Mouse (Mus musculus) embryonic facial prominence, embryonic 14.5 days (tissue): ENCODE measurements around the gene Fbxl19. TPM values are rescaled to one million over a fixed set of nuclear protein-coding genes. Genes with fewer than 3 reads are reported as not detected.
A peak's percentile ranks its signal among the peaks of the same experiment; 100 is the strongest.

Source experiments
- ATAC-seq: fragments of 200-750 bp; cut with Nextera tagmentation; 2 replicates; pipeline ENCODE4 v1.8.0; 2017; ENCODE audit warnings: low read depth, moderate number of reproducible peaks, moderate TSS enrichment
- DNase-seq: peaks from one replicate; pipeline ENCODE4 v3.0.0-alpha.2; 2015; ENCODE audit warnings: low spot score
- H3K27ac ChIP-seq: fragments of 300-500 bp; sonication (generic); replicated peaks from 2 replicates; pipeline ENCODE4 v1.5.1; 2014; ENCODE audit warnings: low read depth, mild to moderate bottlenecking, low read length, moderate library complexity
- H3K27me3 ChIP-seq: fragments of 300-500 bp; sonication (generic); replicated peaks from 2 replicates; pipeline ENCODE4 v1.6.1; 2014; ENCODE audit warnings: low read length; ENCODE audit not compliant: control insufficient read depth, insufficient read depth
- H3K36me3 ChIP-seq: fragments of 300-500 bp; sonication (generic); 2 replicates; pipeline ENCODE4 v1.6.1; 2014; ENCODE audit warnings: low read length, mixed read lengths; ENCODE audit not compliant: control insufficient read depth, insufficient read depth
- H3K4me1 ChIP-seq: fragments of 300-500 bp; sonication (generic); 2 replicates; pipeline ENCODE4 v1.6.1; 2014; ENCODE audit warnings: antibody characterized with exemption, low read length; ENCODE audit not compliant: control insufficient read depth, insufficient read depth
- H3K4me2 ChIP-seq: fragments of 300-500 bp; sonication (generic); 2 replicates; pipeline ENCODE4 v1.6.1; 2014; ENCODE audit warnings: low read depth, mild to moderate bottlenecking, low read length, moderate library complexity, mixed read lengths
- H3K4me3 ChIP-seq: fragments of 300-500 bp; sonication (generic); 2 replicates; pipeline ENCODE4 v1.5.1; 2014; ENCODE audit warnings: low read depth, mild to moderate bottlenecking, low read length
- H3K9ac ChIP-seq: fragments of 300-500 bp; sonication (generic); 2 replicates; pipeline ENCODE4 v1.6.1; 2014; ENCODE audit warnings: low read depth, mild to moderate bottlenecking, low read length, moderate library complexity, mixed read lengths
- H3K9me3 ChIP-seq: fragments of 300-500 bp; sonication (generic); 2 replicates; pipeline ENCODE4 v1.6.1; 2016; ENCODE audit warnings: low read length; ENCODE audit not compliant: control insufficient read depth
- WGBS: fragments of 180-500 bp; shearing (Covaris S2); extraction: QIAGEN DNeasy Blood & Tissue Kit; methylation state at CpG from one replicate; pipeline ENCODE4 v1.1.7; 2014; 5-methylcytosine and 5-hydroxymethylcytosine counted together
- polyA plus RNA-seq: library from polyadenylated mRNA; unstranded; fragments of >200 nt; fragmentation: Nextera tagmentation; extraction: Ambion mirVana; gene quantifications from 2 replicates; pipeline ENCODE4 v1.2.1, GENCODE M21; 2014

The Fbxl19 gene
- polyA plus RNA-seq, 1 experiment from 2014 or later: 3.0 TPM

- H3K36me3 ChIP-seq: peaks cover 40% of the 10 kb centered on the region
- H3K27ac ChIP-seq: peak overlapping the region; percentile 75
- under 1% methylated on average over 22 of the region's 62 CpGs for WGBS
- H3K4me2 ChIP-seq: peak overlapping the region; percentile 74
- ATAC-seq: 0 out of 2 replicates have a peak, but pooled peaks have one; percentile 0
- H3K27me3 ChIP-seq: no peaks in the 10 kb centered on the region
- H3K9ac ChIP-seq: peak overlapping the region; percentile 88
- peak overlapping the region; percentile 93 for H3K4me3 ChIP-seq
- DNase-seq: peak; percentile 46
- H3K4me1 ChIP-seq: peaks cover 12% of the 10 kb centered on the region; the same call in 1 of the 2 replicates
- no peaks in the 10 kb centered on the region for H3K9me3 ChIP-seq
Observed at GRCm38 (mm10) chr7:127746494-127747491, 2.5 kb downstream of the Fbxl19 start.

- DNase-seq: no peak
- Histone ChIP-seq H3K27ac (peak overlapping the region; percentile 75), H3K4me2 (peak overlapping the region; percentile 74), H3K36me3 (peaks cover 49% of the 10 kb centered on the region), H3K4me3 (peak overlapping the region; percentile 93), H3K27me3 (no peaks in the 10 kb centered on the region), H3K4me1 (peaks cover 12% of the 10 kb centered on the region; the same call in 1 of the 2 replicates), H3K9ac (peak overlapping the region; percentile 88), H3K9me3 (no peaks in the 10 kb centered on the region)
- 29% methylated on average over 6 of the region's 6 CpGs for WGBS
- ATAC-seq: no peak
Observed at GRCm38 (mm10) chr7:127747559-127748234, 3.4 kb downstream of the Fbxl19 start.

GRCm38 (mm10) chr7:127748235-127748560 lies 3.9 kb downstream of the Fbxl19 start:
- Histone ChIP-seq H3K9me3 (no peaks in the 10 kb centered on the region), H3K36me3 (peaks cover 54% of the 10 kb centered on the region), H3K9ac (no peak overlapping the region), H3K4me2 (peak overlapping the region; percentile 74), H3K4me1 (peaks cover 12% of the 10 kb centered on the region; the same call in 1 of the 2 replicates), H3K4me3 (peak overlapping the region; percentile 93), H3K27ac (no peak overlapping the region), H3K27me3 (no peaks in the 10 kb centered on the region)
- DNase-seq (no peak), ATAC-seq (no peak)
- WGBS: 93% methylated on average over 27 of the region's 28 CpGs

GRCm38 (mm10) chr7:127750131-127751127 lies 6.1 kb downstream of the Fbxl19 start:
- Histone ChIP-seq H3K4me2 (no peak overlapping the region), H3K27ac (no peak overlapping the region), H3K36me3 (peaks cover 75% of the 10 kb centered on the region), H3K4me1 (peaks cover 8% of the 10 kb centered on the region; the same call in 1 of the 2 replicates), H3K27me3 (no peaks in the 10 kb centered on the region), H3K9me3 (no peaks in the 10 kb centered on the region), H3K9ac (no peak overlapping the region), H3K4me3 (no peak overlapping the region)
- ATAC-seq: no peak
- peak; percentile 79 for DNase-seq
- 78% methylated on average over 19 of the region's 19 CpGs for WGBS

GRCm38 (mm10) chr7:127751619-127752018 lies 7.3 kb downstream of the Fbxl19 start:
- ATAC-seq: no peak
- Histone ChIP-seq H3K36me3 (peaks cover 86% of the 10 kb centered on the region), H3K9me3 (no peaks in the 10 kb centered on the region), H3K27me3 (no peaks in the 10 kb centered on the region), H3K4me1 (peaks cover 8% of the 10 kb centered on the region; the same call in 1 of the 2 replicates), H3K27ac (no peak overlapping the region), H3K4me3 (no peak overlapping the region), H3K9ac (0 out of 2 replicates have a peak overlapping the region, but pooled peaks have one; percentile 19), H3K4me2 (no peak overlapping the region)
- 91% methylated on average over 5 of the region's 5 CpGs for WGBS
- no peak for DNase-seq

- Histone ChIP-seq H3K27ac (no peak overlapping the region), H3K9ac (0 out of 2 replicates have a peak overlapping the region, but pooled peaks have one; percentile 19)
- no peak for ATAC-seq
Observed at GRCm38 (mm10) chr7:127752069-127752468, 7.7 kb downstream of the Fbxl19 start.

GRCm38 (mm10) chr7:127753158-127753557 lies 8.8 kb downstream of the Fbxl19 start:
- ATAC-seq: no peak
- peaks cover 98% of the 10 kb centered on the region for H3K36me3 ChIP-seq
- no peaks in the 10 kb centered on the region for H3K4me1 ChIP-seq
- H3K9ac ChIP-seq: no peak overlapping the region
- no peak overlapping the region for H3K4me2 ChIP-seq
- no peak for DNase-seq
- no peaks in the 10 kb centered on the region for H3K27me3 ChIP-seq
- H3K4me3 ChIP-seq: no peak overlapping the region
- no peak overlapping the region for H3K27ac ChIP-seq
- WGBS: 60% methylated on average over 5 of the region's 5 CpGs
- no peaks in the 10 kb centered on the region for H3K9me3 ChIP-seq

More at GRCm38 (mm10) chr7:127752069-127752468, 7.7 kb downstream of the Fbxl19 start:
- peaks cover 8% of the 10 kb centered on the region; the same call in 1 of the 2 replicates for H3K4me1 ChIP-seq
- DNase-seq: no peak
- H3K4me2 ChIP-seq: no peak overlapping the region
- no peaks in the 10 kb centered on the region for H3K9me3 ChIP-seq
- WGBS: 95% methylated on average over 27 of the region's 27 CpGs
- peaks cover 90% of the 10 kb centered on the region for H3K36me3 ChIP-seq
- H3K27me3 ChIP-seq: no peaks in the 10 kb centered on the region
- H3K4me3 ChIP-seq: no peak overlapping the region
